Mouse (Mus musculus): Measurements from ENCODE around the gene Gas6. TPM values are rescaled to one million over a fixed set of nuclear protein-coding genes. Genes with fewer than 3 reads are reported as not detected.

Gas6 gene
- polyA plus RNA-seq, 1 experiment from 2014 or later = 222 TPM

DNA sequence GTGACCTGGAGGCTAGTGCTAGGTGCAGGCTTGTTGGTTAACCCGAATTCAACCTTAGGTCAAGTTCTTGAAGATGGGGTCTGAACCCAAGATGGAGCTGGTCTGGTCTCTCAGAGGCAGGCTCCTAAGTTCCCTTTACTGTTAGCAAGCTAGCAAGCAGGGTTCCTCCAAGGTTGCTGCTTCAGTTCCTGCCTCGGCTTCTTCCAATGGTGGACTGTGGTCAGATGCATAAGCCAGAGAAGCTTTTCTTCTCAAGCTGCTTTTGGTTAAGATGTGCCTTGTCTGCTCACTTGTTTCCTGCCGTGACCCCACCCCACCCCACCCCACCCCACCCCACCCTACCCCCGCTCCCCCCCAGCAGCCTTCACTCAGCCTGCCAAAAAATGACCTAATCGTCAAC lies 61.2 kb downstream of the Gas6 start:
- Histone ChIP-seq H3K9me3 (replicated peaks) (no peaks in the 10 kb centered on the region), H3K27me3 (peaks cover 44% of the 10 kb centered on the region), H3K4me1 (replicated peaks) (no peaks in the 10 kb centered on the region; the same call in 1 of the 2 replicates), H3K9ac (no peak overlapping the region), H3K27ac (no peak overlapping the region), H3K36me3 (no peaks in the 10 kb centered on the region), H3K4me2 (no peak overlapping the region), H3K4me3 (no peak overlapping the region)
- 63% methylated on average over 5 of the region's 5 CpGs for WGBS
- no peak for ATAC-seq (replicated peaks; ENCODE audit: insufficient number of reproducible peaks, insufficient read depth, low FRiP score, low read depth)

DNA sequence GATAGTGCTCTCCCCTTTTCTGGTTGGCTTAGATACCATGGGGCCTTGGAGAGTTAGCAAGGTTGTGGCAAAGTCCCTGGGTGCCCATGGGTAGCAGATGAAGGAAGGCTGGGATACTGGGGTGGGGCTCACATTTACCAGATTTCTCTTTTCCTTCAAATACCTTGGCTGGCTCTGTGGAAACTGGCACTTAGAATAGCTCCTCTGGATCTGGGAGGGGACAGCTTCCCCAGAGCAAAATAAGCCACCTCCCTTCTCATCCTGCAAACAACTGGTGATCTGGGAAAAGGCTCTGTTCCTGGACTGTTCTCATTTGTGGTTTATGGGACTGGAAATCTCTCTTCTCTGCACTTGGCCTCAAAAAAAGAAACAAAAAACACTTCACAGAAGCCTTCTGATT lies 63.4 kb downstream of the Gas6 start:
- Histone ChIP-seq H3K27me3 (peaks cover 24% of the 10 kb centered on the region), H3K4me2 (no peak overlapping the region), H3K4me3 (no peak overlapping the region), H3K9me3 (replicated peaks) (no peaks in the 10 kb centered on the region), H3K36me3 (no peaks in the 10 kb centered on the region), H3K4me1 (replicated peaks) (no peaks in the 10 kb centered on the region; the same call in 1 of the 2 replicates), H3K9ac (no peak overlapping the region), H3K27ac (no peak overlapping the region)
- ATAC-seq (replicated peaks; ENCODE audit: insufficient number of reproducible peaks, insufficient read depth, low FRiP score, low read depth) = no peak

DNA sequence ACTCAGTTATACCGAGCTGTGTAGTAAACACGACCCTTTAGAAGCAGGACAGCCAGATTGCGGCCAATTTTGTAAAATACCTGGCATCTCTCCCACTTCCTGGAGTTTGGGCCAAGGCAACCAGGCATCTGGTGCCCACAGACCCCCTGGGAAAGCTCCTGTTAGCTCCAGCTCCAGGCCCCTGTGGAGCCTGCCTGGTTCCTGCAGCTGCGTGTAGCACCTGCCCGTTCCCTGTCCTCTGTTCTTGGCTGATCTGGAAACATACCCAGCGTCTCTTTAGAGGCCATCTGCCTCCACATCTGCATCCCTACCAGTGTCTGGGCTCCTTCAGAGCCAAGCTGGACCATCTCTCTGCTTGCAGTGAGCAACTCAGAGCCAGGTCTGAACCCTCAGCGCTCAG lies 63.9 kb downstream of the Gas6 start:
- ATAC-seq (replicated peaks; ENCODE audit: insufficient number of reproducible peaks, insufficient read depth, low FRiP score, low read depth) = no peak
- H3K36me3 ChIP-seq = no peaks in the 10 kb centered on the region
- H3K4me3 ChIP-seq = no peak overlapping the region
- H3K27me3 ChIP-seq = peaks cover 19% of the 10 kb centered on the region
- H3K9ac ChIP-seq = no peak overlapping the region
- WGBS = 71% methylated on average over 7 of the region's 7 CpGs
- H3K9me3 ChIP-seq (replicated peaks) = no peaks in the 10 kb centered on the region
- no peaks in the 10 kb centered on the region for H3K4me1 ChIP-seq (replicated peaks)
- no peak overlapping the region for H3K27ac ChIP-seq
- no peak overlapping the region for H3K4me2 ChIP-seq

DNA sequence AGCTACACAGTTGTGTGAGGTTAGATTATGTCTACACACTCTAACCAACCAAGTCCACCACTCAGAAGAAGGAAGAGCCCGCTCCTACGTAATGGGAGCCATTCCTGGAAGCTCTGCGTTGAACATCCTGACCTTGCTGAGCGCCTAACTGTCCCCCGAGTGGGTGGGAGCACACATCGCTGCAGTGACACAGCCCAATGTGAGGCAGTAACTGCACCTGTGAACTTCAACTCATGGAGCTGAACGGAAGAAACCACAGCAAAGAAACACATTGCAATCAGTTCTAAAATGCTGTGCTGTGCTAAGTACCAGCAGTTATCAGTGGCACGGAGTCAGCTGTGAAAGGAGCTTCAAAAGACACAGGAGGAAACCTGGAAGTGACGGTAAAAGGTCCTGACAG lies 66.1 kb downstream of the Gas6 start:
- 66% methylated on average over 9 of the region's 9 CpGs for WGBS
- Histone ChIP-seq H3K27me3 (no peaks in the 10 kb centered on the region), H3K9me3 (replicated peaks) (no peaks in the 10 kb centered on the region), H3K4me2 (no peak overlapping the region), H3K36me3 (no peaks in the 10 kb centered on the region), H3K27ac (no peak overlapping the region), H3K4me3 (no peak overlapping the region), H3K9ac (no peak overlapping the region), H3K4me1 (replicated peaks) (no peaks in the 10 kb centered on the region)
- ATAC-seq (replicated peaks; ENCODE audit: insufficient number of reproducible peaks, insufficient read depth, low FRiP score, low read depth) = no peak

DNA sequence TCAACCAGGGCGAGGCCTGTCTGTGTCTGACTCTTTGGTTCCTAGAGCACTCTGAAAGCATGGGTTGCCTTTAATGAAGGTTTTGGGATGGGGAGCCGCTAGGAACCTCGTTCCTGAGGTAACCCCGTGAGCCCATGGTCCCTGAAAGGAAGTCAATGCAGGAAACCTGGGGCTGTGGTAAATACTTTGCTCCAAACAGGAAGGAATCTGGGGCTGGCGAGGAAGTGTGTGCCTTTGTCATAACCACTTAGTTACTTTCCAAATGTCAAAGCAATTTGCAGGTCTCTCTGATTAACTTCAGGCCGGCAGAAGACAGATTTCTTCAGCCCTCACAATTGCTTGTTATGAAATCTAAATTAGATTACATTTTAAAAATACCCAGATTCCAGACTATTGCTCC lies 66.9 kb downstream of the Gas6 start:
- no peak overlapping the region for H3K4me3 ChIP-seq
- no peak overlapping the region for H3K9ac ChIP-seq
- H3K27me3 ChIP-seq = no peaks in the 10 kb centered on the region
- no peak overlapping the region for H3K4me2 ChIP-seq
- 53% methylated on average over 6 of the region's 6 CpGs for WGBS
- H3K4me1 ChIP-seq (replicated peaks) = no peaks in the 10 kb centered on the region
- no peak overlapping the region for H3K27ac ChIP-seq
- H3K9me3 ChIP-seq (replicated peaks) = no peaks in the 10 kb centered on the region
- H3K36me3 ChIP-seq = no peaks in the 10 kb centered on the region
- no peak for ATAC-seq (replicated peaks; ENCODE audit: insufficient number of reproducible peaks, insufficient read depth, low FRiP score, low read depth)

DNA sequence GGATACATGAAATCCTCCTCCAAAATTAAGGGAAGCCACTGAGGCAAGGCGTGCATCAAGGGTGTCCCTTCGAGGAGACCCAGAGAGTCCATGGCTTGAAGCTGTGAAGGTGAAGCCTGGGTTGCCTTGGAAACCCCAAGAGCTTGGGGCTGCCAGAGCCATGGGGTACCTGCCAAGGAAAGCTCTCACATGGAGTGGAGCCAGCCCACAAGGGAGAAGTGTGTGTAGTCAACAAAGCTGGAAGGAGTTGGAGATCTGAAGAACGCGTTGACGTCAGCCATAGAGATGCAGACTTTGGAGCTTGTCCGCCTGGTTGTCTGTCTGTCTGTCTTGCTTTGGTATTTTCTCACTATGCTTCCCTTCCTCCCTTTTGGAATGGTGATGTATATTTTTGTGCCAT lies 73.3 kb downstream of the Gas6 start:
- H3K36me3 ChIP-seq = no peaks in the 10 kb centered on the region
- H3K27ac ChIP-seq = no peak overlapping the region
- WGBS = 91% methylated on average over 6 of the region's 6 CpGs
- no peaks in the 10 kb centered on the region for H3K27me3 ChIP-seq
- no peak for ATAC-seq (replicated peaks; ENCODE audit: insufficient number of reproducible peaks, insufficient read depth, low FRiP score, low read depth)
- no peak overlapping the region for H3K9ac ChIP-seq
- no peaks in the 10 kb centered on the region for H3K4me1 ChIP-seq (replicated peaks)
- H3K4me3 ChIP-seq = no peak overlapping the region
- no peaks in the 10 kb centered on the region for H3K9me3 ChIP-seq (replicated peaks)
- no peak overlapping the region for H3K4me2 ChIP-seq

DNA sequence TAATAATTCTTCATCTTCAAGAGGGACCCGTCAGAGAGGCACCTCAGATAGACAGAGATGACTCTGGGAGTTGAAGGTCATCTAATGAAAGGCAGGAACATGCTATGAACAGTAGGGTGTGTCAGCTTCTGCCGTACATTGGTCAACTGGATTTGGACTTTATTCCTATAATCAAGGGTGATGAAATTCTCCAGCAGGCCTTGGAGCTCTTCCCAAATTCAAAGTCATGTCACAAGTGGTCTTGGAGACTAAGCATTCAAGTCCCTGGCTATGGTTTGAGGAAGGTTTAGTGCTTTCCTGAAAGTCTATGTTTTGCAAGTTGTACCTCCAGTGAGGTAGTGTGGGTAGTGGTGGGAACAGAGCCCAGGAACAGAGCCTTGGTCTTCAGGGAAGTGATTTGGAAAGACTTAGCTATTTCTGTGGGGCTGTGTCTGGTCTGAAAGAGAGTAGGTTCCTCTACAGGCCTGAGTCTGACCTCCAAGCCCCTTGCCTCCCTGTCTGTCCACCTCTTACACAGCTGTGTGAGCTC lies 75.1 kb downstream of the Gas6 start:
- 57% methylated on average over 2 of the region's 2 CpGs for WGBS
- no peak overlapping the region for H3K9ac ChIP-seq
- no peaks in the 10 kb centered on the region for H3K4me1 ChIP-seq (replicated peaks)
- no peaks in the 10 kb centered on the region for H3K36me3 ChIP-seq
- 0 out of 2 replicates have a peak, but pooled peaks cover 6% of the 10 kb centered on the region for H3K27me3 ChIP-seq
- H3K27ac ChIP-seq = no peak overlapping the region
- ATAC-seq (replicated peaks; ENCODE audit: insufficient number of reproducible peaks, insufficient read depth, low FRiP score, low read depth) = no peak
- no peak overlapping the region for H3K4me2 ChIP-seq
- no peak overlapping the region for H3K4me3 ChIP-seq
- no peaks in the 10 kb centered on the region for H3K9me3 ChIP-seq (replicated peaks)

DNA sequence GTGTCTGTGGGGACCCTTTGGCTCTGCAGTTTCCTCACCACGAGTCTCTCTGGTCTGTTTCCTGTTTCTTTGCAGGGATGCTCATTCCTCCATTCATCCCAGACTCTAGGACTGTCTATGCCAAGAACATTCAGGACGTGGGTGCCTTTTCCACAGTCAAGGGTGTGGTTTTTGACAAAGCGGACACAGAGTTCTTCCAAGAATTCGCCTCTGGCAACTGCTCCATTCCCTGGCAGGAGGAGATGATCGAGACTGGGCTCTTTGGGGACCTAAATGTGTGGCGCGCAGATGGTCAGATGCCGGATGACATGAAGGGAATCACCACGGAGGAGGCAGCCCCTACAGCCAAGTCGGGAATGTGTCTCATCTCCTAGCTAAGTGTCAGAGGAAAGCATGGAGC lies 78.4 kb downstream of the Gas6 start:
- H3K4me3 ChIP-seq = no peak overlapping the region
- H3K4me1 ChIP-seq (replicated peaks) = no peaks in the 10 kb centered on the region
- H3K9ac ChIP-seq = no peak overlapping the region
- H3K9me3 ChIP-seq (replicated peaks) = no peaks in the 10 kb centered on the region
- peaks cover 14% of the 10 kb centered on the region; the same call in 1 of the 2 replicates for H3K27me3 ChIP-seq
- 66% methylated on average over 10 of the region's 10 CpGs for WGBS
- H3K36me3 ChIP-seq = no peaks in the 10 kb centered on the region
- no peak for ATAC-seq (replicated peaks; ENCODE audit: insufficient number of reproducible peaks, insufficient read depth, low FRiP score, low read depth)
- H3K27ac ChIP-seq = no peak overlapping the region
- no peak overlapping the region for H3K4me2 ChIP-seq

Other genes starting within 250 kb of the Gas6 start
- 188 and 216 TPM in 2 replicates for gene Adprhl1, start 240.3 kb downstream of the Gas6 start, polyA plus RNA-seq (2015; fragmentation: Nextera tagmentation; extraction: Ambion mirVana)
- gene Dcun1d2, start 206.4 kb downstream of the Gas6 start, polyA plus RNA-seq (2015; fragmentation: Nextera tagmentation; extraction: Ambion mirVana) = 24.5 and 28.3 TPM in 2 replicates
- 26.1 and 33.6 TPM in 2 replicates for gene Tmco3, start 206.3 kb downstream of the Gas6 start, polyA plus RNA-seq (2015; fragmentation: Nextera tagmentation; extraction: Ambion mirVana)
- 71.9 and 89.7 TPM in 2 replicates for gene Tfdp1, start 155.7 kb downstream of the Gas6 start, polyA plus RNA-seq (2015; fragmentation: Nextera tagmentation; extraction: Ambion mirVana)
- gene Atp4b, start 97.7 kb downstream of the Gas6 start, polyA plus RNA-seq (2015; fragmentation: Nextera tagmentation; extraction: Ambion mirVana) = not detected in 2 replicates
- gene Grk1, start 89.4 kb downstream of the Gas6 start, polyA plus RNA-seq (2015; fragmentation: Nextera tagmentation; extraction: Ambion mirVana) = 0.05 TPM in 1 of 2 replicates, not detected in the other
- 1.6 and 2.1 TPM in 2 replicates for gene Tmem255b, start 59.3 kb downstream of the Gas6 start, polyA plus RNA-seq (2015; fragmentation: Nextera tagmentation; extraction: Ambion mirVana)
- gene 1700029H14Rik, start 68.0 kb upstream of the Gas6 start, polyA plus RNA-seq (2015; fragmentation: Nextera tagmentation; extraction: Ambion mirVana) = not detected in 2 replicates
- 19.0 and 28.5 TPM in 2 replicates for gene Rasa3, start 183.1 kb upstream of the Gas6 start, polyA plus RNA-seq (2015; fragmentation: Nextera tagmentation; extraction: Ambion mirVana)
- gene Cfap97d2, start 211.4 kb upstream of the Gas6 start, polyA plus RNA-seq (2015; fragmentation: Nextera tagmentation; extraction: Ambion mirVana) = not detected in 2 replicates